8 mouse cellular contexts compared by ENCODE assay signal in the genomic region with DNA sequence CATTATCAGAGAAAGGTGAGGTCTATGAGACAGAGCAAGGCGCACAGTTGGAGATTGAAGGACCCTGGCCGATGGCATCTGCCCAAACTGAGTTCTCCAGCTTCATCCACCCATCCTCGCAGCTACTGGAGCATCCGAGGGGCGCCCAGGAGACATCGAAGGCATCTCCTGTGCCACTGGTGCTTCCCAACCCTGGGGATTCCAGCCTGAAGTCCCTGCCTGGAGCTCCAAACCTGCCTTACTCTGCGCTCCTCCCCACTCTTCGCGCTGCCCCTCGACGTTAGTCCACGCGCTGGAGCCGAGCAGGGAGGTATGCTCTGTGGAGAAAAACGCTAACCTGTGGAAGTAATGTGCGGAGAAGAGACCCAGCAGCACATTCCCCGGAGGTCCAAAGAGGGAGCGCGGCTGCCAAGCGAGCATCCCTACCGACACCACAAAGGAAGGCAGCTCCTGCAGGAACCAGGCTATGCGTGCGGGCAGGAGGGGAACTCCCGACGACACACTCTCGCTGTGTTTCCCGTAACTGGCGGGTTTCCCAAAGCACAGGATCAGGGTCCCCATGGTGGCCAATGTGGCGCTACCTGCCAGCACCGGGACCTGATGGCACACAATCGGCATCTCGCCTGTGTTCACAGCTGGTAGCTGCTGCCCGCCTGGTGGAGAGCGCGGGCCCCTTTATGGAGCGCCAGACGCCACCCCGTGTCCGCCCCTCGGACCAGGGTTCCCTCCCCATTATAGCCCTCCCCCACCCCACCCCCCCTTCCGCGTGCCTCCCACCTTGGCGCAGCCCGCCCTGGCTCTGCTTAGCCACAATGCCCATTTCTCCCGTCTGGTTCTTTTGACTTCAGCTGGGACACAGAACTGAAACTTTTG. TPM values are rescaled to one million over a fixed set of nuclear protein-coding genes. Genes with fewer than 3 reads are reported as not detected.
DNase-seq lines count a peak whose midpoint lies in the region; ATAC-seq lines count a peak whose summit lies in the region.

A gene (minus strand): TSS at position 707 of the 873 bp plus-strand sequence.

- peak within 1 kb of the TSS; percentile 43 for H3K4me3 ChIP-seq in heart, embryonic 12.5 days
- H3K4me3 ChIP-seq in forebrain, embryonic 16.5 days (replicated peaks; ENCODE audit: low read length) = peak within 1 kb of the TSS; percentile 37
- H3K4me3 ChIP-seq in liver, embryonic 16.5 days (ENCODE audit: low read depth, low read length) = no peak within 1 kb of the TSS

- H3K4me2 ChIP-seq in heart, embryonic 12.5 days = peak within 1 kb of the TSS; percentile 69
- peak within 1 kb of the TSS; percentile 58 for H3K4me2 ChIP-seq in forebrain, embryonic 16.5 days (ENCODE audit: low read length)
- 0 out of 2 replicates have a peak within 1 kb of the TSS, but pooled peaks have one; percentile 7 for H3K4me2 ChIP-seq in liver, embryonic 16.5 days (ENCODE audit: low read depth, low read length)

- peaks cover 14% of the 10 kb centered on the region for H3K4me1 ChIP-seq in heart, embryonic 12.5 days (replicated peaks)
- peaks cover 8% of the 10 kb centered on the region for H3K4me1 ChIP-seq in forebrain, embryonic 16.5 days (replicated peaks; ENCODE audit: control insufficient read depth, insufficient read depth, low read length)
- H3K4me1 ChIP-seq in liver, embryonic 16.5 days (ENCODE audit: control insufficient read depth, low read depth, low read length) = no peaks in the 10 kb centered on the region

- H3K9me3 ChIP-seq in heart, embryonic 12.5 days (replicated peaks) = no peaks in the 10 kb centered on the region
- no peaks in the 10 kb centered on the region for H3K9me3 ChIP-seq in forebrain, embryonic 16.5 days (ENCODE audit: control insufficient read depth, low read length)
- H3K9me3 ChIP-seq in liver, embryonic 16.5 days (replicated peaks; ENCODE audit: control insufficient read depth, low read length) = no peaks in the 10 kb centered on the region

- intact Hi-C loops in heart, postnatal 14 days (cut with DNase I) = no loop called here

- peaks cover 64% of the 10 kb centered on the region for H3K27me3 ChIP-seq in heart, embryonic 12.5 days (replicated peaks)
- H3K27me3 ChIP-seq in forebrain, embryonic 16.5 days (replicated peaks; ENCODE audit: control insufficient read depth, insufficient read depth, low read length) = peaks cover 27% of the 10 kb centered on the region
- peaks cover 37% of the 10 kb centered on the region for H3K27me3 ChIP-seq in liver, embryonic 16.5 days (ENCODE audit: control insufficient read depth, insufficient read depth, low read depth, low read length)

- no peak within 1 kb of the TSS for H3K9ac ChIP-seq in heart, embryonic 12.5 days
- no peak within 1 kb of the TSS for H3K9ac ChIP-seq in forebrain, embryonic 16.5 days (replicated peaks; ENCODE audit: low read depth, low read length)
- no peak within 1 kb of the TSS for H3K9ac ChIP-seq in liver, embryonic 16.5 days (ENCODE audit: low read depth, low read length)

- WGBS in heart, embryonic 12.5 days = 2% methylated on average over 45 of the region's 45 CpGs
- WGBS in forebrain, embryonic 16.5 days = 1% methylated on average over 45 of the region's 45 CpGs
- WGBS in liver, embryonic 16.5 days (ENCODE audit: insufficient replicate concordance) = 2% methylated on average over 44 of the region's 45 CpGs

- DNase-seq in heart, postnatal 14 days = no peak
- DNase-seq in adrenal gland, adult (ENCODE audit: inconsistent age in 2 of 2, low spot score in 1 of 2) = peak; percentile 64 to 89
- no peak for DNase-seq in frontal cortex, adult 2 months (ENCODE audit: extremely low spot score in 1 of 2, low spot score in 1 of 2)
- no peak for DNase-seq in right cerebral cortex, postnatal 14 days

- H3K36me3 ChIP-seq in heart, embryonic 12.5 days = no peaks in the 10 kb centered on the region
- no peaks in the 10 kb centered on the region for H3K36me3 ChIP-seq in forebrain, embryonic 16.5 days (ENCODE audit: control insufficient read depth, insufficient read depth)
- H3K36me3 ChIP-seq in liver, embryonic 16.5 days (ENCODE audit: control insufficient read depth, insufficient read depth) = no peaks in the 10 kb centered on the region

- no peak for ATAC-seq in heart, embryonic 12.5 days (ENCODE audit: insufficient number of reproducible peaks, low FRiP score)
- ATAC-seq in forebrain, embryonic 16.5 days = peak; percentile 47; the same call in 1 of the 2 replicates
- no peak for ATAC-seq in liver, embryonic 16.5 days (ENCODE audit: low read depth)
- no peak for ATAC-seq in activated CD4-positive, CD25-positive, alpha-beta regulatory T cell, adult 4 months

- no peak within 1 kb of the TSS for H3K27ac ChIP-seq in heart, embryonic 12.5 days (ENCODE audit: poor library complexity, severe bottlenecking)
- H3K27ac ChIP-seq in forebrain, embryonic 16.5 days (ENCODE audit: low read length) = no peak within 1 kb of the TSS
- no peak within 1 kb of the TSS for H3K27ac ChIP-seq in liver, embryonic 16.5 days (ENCODE audit: low read length)

RNA-seq across cellular contexts. Expression of the gene that starts here (rescaled TPM):
- not detected in 2 replicates for polyA plus RNA-seq in heart, embryonic 12.5 days (2016; fragmentation: Nextera tagmentation; extraction: Ambion mirVana)
- total RNA-seq in heart, postnatal 14 days (2021) = not detected
- not detected in 2 replicates for polyA plus RNA-seq in forebrain, embryonic 16.5 days (2015; fragmentation: Nextera tagmentation; extraction: Ambion mirVana)
- polyA plus RNA-seq in liver, embryonic 16.5 days (2015; fragmentation: Nextera tagmentation; extraction: Ambion mirVana) = 0.05 TPM in 1 of 2 replicates, not detected in the other
- not detected for polyA plus RNA-seq in activated CD4-positive, CD25-positive, alpha-beta regulatory T cell, adult 4 months (2017; shearing (Covaris generic))
- 0.16 and 0.57 TPM in 2 replicates for polyA plus RNA-seq in frontal cortex, adult 2 months (2012; rRNA removed)

Comparison
In these comparisons a context has a peak if more than half of its experiments do, and no peak if none do; other contexts are left out.
1. Peak in ATAC-seq, H3K4me3 ChIP-seq and H3K4me2 ChIP-seq in forebrain, embryonic 16.5 days; RNA of the gene not detected or under 1 TPM.
2. H3K4me2 ChIP-seq: peak in every context shown above with its lines; median percentile 69 in heart, embryonic 12.5 days; 58 in forebrain, embryonic 16.5 days; 7 in liver, embryonic 16.5 days.
3. DNase-seq: peak in adrenal gland, adult (2 of 2); none in heart, postnatal 14 days (0 of 2), frontal cortex, adult 2 months (0 of 2) and right cerebral cortex, postnatal 14 days (single experiment).